Mouse (Mus musculus): Measurements from ENCODE around the gene Gm6034. TPM values are rescaled to one million over a fixed set of nuclear protein-coding genes. Genes with fewer than 3 reads are reported as not detected.

Gm6034 gene
- polyA plus RNA-seq, 1 experiment: not detected

GRCm38 (mm10) chr17:36021309-36021708 lies 21.5 kb upstream of the Gm6034 start:
- Histone ChIP-seq H3K36me3 (ENCODE audit: control insufficient read depth, insufficient read depth) (no peaks in the 10 kb centered on the region), H3K4me3 (no peak overlapping the region), H3K79me2 (ENCODE audit: control insufficient read depth, insufficient read depth) (peaks cover 64% of the 10 kb centered on the region), H3K27me3 (ENCODE audit: control insufficient read depth, insufficient read depth, insufficient read length) (no peaks in the 10 kb centered on the region), H3ac (ENCODE audit: control insufficient read depth, insufficient read length) (no peak overlapping the region), H3K4me2 (ENCODE audit: low read depth) (peak overlapping the region; percentile 42)
- no peak for TF ChIP-seq POLR2AphosphoS2 (IDR thresholded peaks at IDR 0.05; ENCODE audit: insufficient read length, low read depth)
- TF ChIP-seq REST (IDR thresholded peaks at IDR 0.05; ENCODE audit: insufficient read depth, insufficient read length): no peak
- TF ChIP-seq SRF (IDR thresholded peaks at IDR 0.05; ENCODE audit: control insufficient read depth, insufficient read length, low read depth): no peak
- no peak for TF ChIP-seq TCF3 (IDR thresholded peaks at IDR 0.05; ENCODE audit: insufficient read length, low read depth)
- TF ChIP-seq TCF12 (IDR thresholded peaks at IDR 0.05; ENCODE audit: insufficient read depth, poor library complexity, severe bottlenecking): no peak
- TF ChIP-seq USF1 (IDR thresholded peaks at IDR 0.05; ENCODE audit: low read depth): no peak
- no peak for TF ChIP-seq CEBPB (IDR thresholded peaks at IDR 0.05; ENCODE audit: insufficient read depth, poor library complexity, severe bottlenecking)
- no peak for TF ChIP-seq MAX (IDR thresholded peaks at IDR 0.05; ENCODE audit: low read depth)
- no peak for TF ChIP-seq E2F4 (IDR thresholded peaks at IDR 0.05; ENCODE audit: insufficient read depth)
- no peak for TF ChIP-seq MYOG (IDR thresholded peaks at IDR 0.05; ENCODE audit: control insufficient read depth in 1 of 3, insufficient read depth in 1 of 3, insufficient read length in 2 of 3, low read depth in 2 of 3)
- no peak for TF ChIP-seq MYOD1 (IDR thresholded peaks at IDR 0.05; ENCODE audit: control insufficient read depth in 1 of 3, insufficient read length in 2 of 3, low read depth in 2 of 3)
- no peak for TF ChIP-seq POLR2A (IDR thresholded peaks at IDR 0.05; ENCODE audit: insufficient read length, low read depth)

DNA sequence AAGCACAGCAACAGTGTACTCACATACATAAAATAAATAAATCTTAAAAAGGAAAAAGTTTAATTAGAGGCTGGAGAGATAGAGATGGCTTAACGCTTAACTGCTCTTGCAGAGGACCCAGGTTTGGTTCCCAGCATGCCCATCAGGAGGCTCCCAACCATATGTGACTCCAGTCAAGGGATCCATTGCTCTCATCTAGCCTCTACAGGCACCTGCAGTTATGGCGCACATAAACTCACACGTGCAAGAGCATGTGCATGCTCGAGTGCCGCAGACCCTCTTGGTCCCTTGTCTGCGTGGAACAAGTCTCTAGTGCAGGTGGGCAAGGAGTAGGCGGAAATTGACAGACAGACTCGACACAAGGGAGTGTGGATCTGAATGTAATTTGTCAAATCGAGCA lies 20.7 kb upstream of the Gm6034 start:
- Histone ChIP-seq H3K36me3 (ENCODE audit: control insufficient read depth, insufficient read depth) (no peaks in the 10 kb centered on the region), H3K4me3 (no peak overlapping the region), H3K79me2 (ENCODE audit: control insufficient read depth, insufficient read depth) (peaks cover 56% of the 10 kb centered on the region), H3K4me2 (ENCODE audit: low read depth) (no peak overlapping the region), H3ac (ENCODE audit: control insufficient read depth, insufficient read length) (no peak overlapping the region), H3K27me3 (ENCODE audit: control insufficient read depth, insufficient read depth, insufficient read length) (no peaks in the 10 kb centered on the region)
- no peak for TF ChIP-seq USF1 (IDR thresholded peaks at IDR 0.05; ENCODE audit: low read depth)

DNA sequence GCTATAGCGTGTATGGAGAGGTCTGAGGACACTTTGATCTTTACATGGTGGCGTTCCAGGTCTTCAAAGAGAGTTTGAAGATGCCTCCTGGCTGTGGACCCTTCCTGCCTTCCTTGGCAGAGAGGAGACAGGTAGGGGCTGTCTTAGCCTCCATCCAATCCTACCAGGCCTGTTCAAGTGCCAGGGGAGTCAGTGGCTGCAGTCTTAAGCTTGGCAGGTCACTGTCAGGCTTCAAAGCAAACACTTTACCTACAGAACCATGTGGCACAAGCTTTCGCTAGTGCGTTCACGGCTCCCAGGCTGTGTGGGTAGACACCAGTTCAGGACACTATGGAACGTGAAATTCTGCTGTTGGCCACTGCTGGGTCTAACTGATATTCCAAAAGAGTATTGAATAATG lies 19.8 kb upstream of the Gm6034 start:
- no peaks in the 10 kb centered on the region for H3K27me3 ChIP-seq (ENCODE audit: control insufficient read depth, insufficient read depth, insufficient read length)
- no peaks in the 10 kb centered on the region for H3K36me3 ChIP-seq (ENCODE audit: control insufficient read depth, insufficient read depth)
- peak overlapping the region; percentile 80 for H3K4me2 ChIP-seq (ENCODE audit: low read depth)
- H3K79me2 ChIP-seq (ENCODE audit: control insufficient read depth, insufficient read depth): peaks cover 58% of the 10 kb centered on the region
- TF ChIP-seq MAX (IDR thresholded peaks at IDR 0.05; ENCODE audit: low read depth) (no peak), USF1 (IDR thresholded peaks at IDR 0.05; ENCODE audit: low read depth) (no peak), TCF3 (IDR thresholded peaks at IDR 0.05; ENCODE audit: insufficient read length, low read depth) (no peak), E2F4 (IDR thresholded peaks at IDR 0.05; ENCODE audit: insufficient read depth) (no peak), REST (IDR thresholded peaks at IDR 0.05; ENCODE audit: insufficient read depth, insufficient read length) (no peak), CEBPB (IDR thresholded peaks at IDR 0.05; ENCODE audit: insufficient read depth, poor library complexity, severe bottlenecking) (no peak), MYOG (IDR thresholded peaks at IDR 0.05; ENCODE audit: control insufficient read depth in 1 of 3, insufficient read depth in 1 of 3, insufficient read length in 2 of 3, low read depth in 2 of 3) (no peak), SRF (IDR thresholded peaks at IDR 0.05; ENCODE audit: control insufficient read depth, insufficient read length, low read depth) (no peak), POLR2A (IDR thresholded peaks at IDR 0.05; ENCODE audit: insufficient read length, low read depth) (no peak), TCF12 (IDR thresholded peaks at IDR 0.05; ENCODE audit: insufficient read depth, poor library complexity, severe bottlenecking) (no peak), POLR2AphosphoS2 (IDR thresholded peaks at IDR 0.05; ENCODE audit: insufficient read length, low read depth) (no peak), MYOD1 (IDR thresholded peaks at IDR 0.05; ENCODE audit: control insufficient read depth in 1 of 3, insufficient read length in 2 of 3, low read depth in 2 of 3) (no peak)
- H3ac ChIP-seq (ENCODE audit: control insufficient read depth, insufficient read length): no peak overlapping the region
- no peak overlapping the region for H3K4me3 ChIP-seq

GRCm38 (mm10) chr17:36023710-36024654 lies 18.8 kb upstream of the Gm6034 start:
- H3K79me2 ChIP-seq (ENCODE audit: control insufficient read depth, insufficient read depth): peaks cover 60% of the 10 kb centered on the region
- no peaks in the 10 kb centered on the region for H3K36me3 ChIP-seq (ENCODE audit: control insufficient read depth, insufficient read depth)
- TF ChIP-seq POLR2AphosphoS2 (IDR thresholded peaks at IDR 0.05; ENCODE audit: insufficient read length, low read depth) (no peak), MYOG (IDR thresholded peaks at IDR 0.05; ENCODE audit: control insufficient read depth in 1 of 3, insufficient read depth in 1 of 3, insufficient read length in 2 of 3, low read depth in 2 of 3) (peak in 2 of 3 experiments; percentile 71 to 73), SRF (IDR thresholded peaks at IDR 0.05; ENCODE audit: control insufficient read depth, insufficient read length, low read depth) (no peak), TCF3 (IDR thresholded peaks at IDR 0.05; ENCODE audit: insufficient read length, low read depth) (no peak), MYOD1 (IDR thresholded peaks at IDR 0.05; ENCODE audit: control insufficient read depth in 1 of 3, insufficient read length in 2 of 3, low read depth in 2 of 3) (peak; percentile 48 to 84 (median 63)), POLR2A (IDR thresholded peaks at IDR 0.05; ENCODE audit: insufficient read length, low read depth) (no peak), E2F4 (IDR thresholded peaks at IDR 0.05; ENCODE audit: insufficient read depth) (no peak), CEBPB (IDR thresholded peaks at IDR 0.05; ENCODE audit: insufficient read depth, poor library complexity, severe bottlenecking) (peak; percentile 92), MAX (IDR thresholded peaks at IDR 0.05; ENCODE audit: low read depth) (no peak), TCF12 (IDR thresholded peaks at IDR 0.05; ENCODE audit: insufficient read depth, poor library complexity, severe bottlenecking) (no peak), USF1 (IDR thresholded peaks at IDR 0.05; ENCODE audit: low read depth) (no peak)
- no peak overlapping the region for H3ac ChIP-seq (ENCODE audit: control insufficient read depth, insufficient read length)
- H3K4me2 ChIP-seq (ENCODE audit: low read depth): peak overlapping the region; percentile 80
- H3K4me3 ChIP-seq: no peak overlapping the region
- no peaks in the 10 kb centered on the region for H3K27me3 ChIP-seq (ENCODE audit: control insufficient read depth, insufficient read depth, insufficient read length)
